ENCODE assay signal across 9 mouse cellular contexts in genomic region chr5:137502667-137503110, GRCm38 (mm10). TPM values are rescaled to one million over a fixed set of nuclear protein-coding genes. Genes with fewer than 3 reads are reported as not detected.
DNase-seq lines count a peak whose midpoint lies in the region; ATAC-seq and TF ChIP-seq lines count a peak whose summit lies in the region.
"Had no signal": no experiment of that assay in that cellular context is flagged by ENCODE, and none has a peak within 500 bp of the region (broad histone marks: within the 10 kb centered on the region; RNA-seq: fewer than 3 reads in every experiment).

No protein-coding gene starts in this region.

- peak; percentile 70 to 76 for DNase-seq in left cerebral cortex, adult 2 months (ENCODE audit: extremely low spot score in 1 of 2, low spot score in 2 of 2)
- DNase-seq in left cerebral cortex, adult 11 months (ENCODE audit: low spot score), result no peak
- peak; percentile 47 for DNase-seq in brain, embryonic 18.5 days (ENCODE audit: low read depth, low spot score)
- DNase-seq in liver, adult 2 months (ENCODE audit: extremely low read depth, low read depth, low spot score), result peak; percentile 84
- peak; percentile 96 for DNase-seq in midbrain, postnatal 0 days (ENCODE audit: low spot score)
- peak; percentile 88 for DNase-seq in thymus, postnatal 14 days

- intact Hi-C loops in left cerebral cortex, adult 2 months (cut with DNase I), result loop anchor here (1.0 to 2.0 kb wide), 3 partner anchors 22 to 195 kb away; partner anchors contain the start of gene Srrt

- peak overlapping the region; percentile 100 for H3K27ac ChIP-seq in left cerebral cortex, adult 2 months
- H3K27ac ChIP-seq in forebrain, embryonic 12.5 days, result peak overlapping the region; percentile 89
- peak overlapping the region; percentile 93 for H3K27ac ChIP-seq in hindbrain, embryonic 15.5 days (replicated peaks)
- peak overlapping the region; percentile 80 for H3K27ac ChIP-seq in liver, adult 2 months (replicated peaks; ENCODE audit: insufficient read depth, low read depth, low read length)
- peak overlapping the region; percentile 98 for H3K27ac ChIP-seq in midbrain, postnatal 0 days (ENCODE audit: low read depth, low read length)

- peak; percentile 94 for TF ChIP-seq CTCF in left cerebral cortex, adult 2 months (IDR thresholded peaks at IDR 0.05)
- TF ChIP-seq CTCF in liver, adult 2 months (IDR thresholded peaks at IDR 0.05; ENCODE audit: low read depth, low read length), result peak; percentile 90
- peak; percentile 96 for TF ChIP-seq CTCF in midbrain, postnatal 0 days (IDR thresholded peaks at IDR 0.05)

- H3K27me3 ChIP-seq in forebrain, embryonic 12.5 days, result no peaks in the 10 kb centered on the region
- no peaks in the 10 kb centered on the region for H3K27me3 ChIP-seq in hindbrain, embryonic 15.5 days
- H3K27me3 ChIP-seq in liver, adult 2 months (ENCODE audit: control insufficient read depth, insufficient read depth, low read length), result no peaks in the 10 kb centered on the region
- H3K27me3 ChIP-seq in midbrain, postnatal 0 days (ENCODE audit: insufficient read depth, low read length), result no peaks in the 10 kb centered on the region

- peak overlapping the region; percentile 90 for H3K4me3 ChIP-seq in left cerebral cortex, adult 2 months
- H3K4me3 ChIP-seq in forebrain, embryonic 12.5 days (replicated peaks), result peak overlapping the region; percentile 59
- H3K4me3 ChIP-seq in hindbrain, embryonic 15.5 days, result peak overlapping the region; percentile 55
- peak overlapping the region; percentile 74 for H3K4me3 ChIP-seq in liver, adult 2 months (ENCODE audit: insufficient read depth, low read depth, low read length)
- peak overlapping the region; percentile 56 for H3K4me3 ChIP-seq in midbrain, postnatal 0 days (ENCODE audit: low read depth, low read length)

- TF ChIP-seq POLR2A in liver, adult 2 months (IDR thresholded peaks at IDR 0.05; ENCODE audit: extremely low read depth, insufficient read depth, low read length), result 0 out of 2 replicates have a peak, but pooled peaks have one; percentile 55

- no peaks in the 10 kb centered on the region for H3K36me3 ChIP-seq in forebrain, embryonic 12.5 days (replicated peaks)
- 0 out of 2 replicates have a peak, but pooled peaks cover 3% of the 10 kb centered on the region for H3K36me3 ChIP-seq in hindbrain, embryonic 15.5 days
- H3K36me3 ChIP-seq in liver, adult 2 months (ENCODE audit: control insufficient read depth, insufficient read depth, low read length), result no peaks in the 10 kb centered on the region
- no peaks in the 10 kb centered on the region; the same call in 1 of the 2 replicates for H3K36me3 ChIP-seq in midbrain, postnatal 0 days (ENCODE audit: insufficient read depth, low read length)

- peaks cover 20% of the 10 kb centered on the region for H3K4me1 ChIP-seq in forebrain, embryonic 12.5 days
- peaks cover 24% of the 10 kb centered on the region for H3K4me1 ChIP-seq in hindbrain, embryonic 15.5 days (replicated peaks)
- H3K4me1 ChIP-seq in liver, adult 2 months (ENCODE audit: control insufficient read depth, insufficient read depth, low read length), result peaks cover 5% of the 10 kb centered on the region
- peaks cover 7% of the 10 kb centered on the region for H3K4me1 ChIP-seq in midbrain, postnatal 0 days (ENCODE audit: insufficient read depth, low read length)

- no peaks in the 10 kb centered on the region for H3K79me2 ChIP-seq in liver, adult 2 months (ENCODE audit: control insufficient read depth, insufficient read depth, low read length)

- H3K9ac ChIP-seq in forebrain, embryonic 12.5 days, result peak overlapping the region; percentile 63
- H3K9ac ChIP-seq in hindbrain, embryonic 15.5 days, result peak overlapping the region; percentile 39
- H3K9ac ChIP-seq in liver, adult 2 months (ENCODE audit: low read depth, low read length), result peak overlapping the region; percentile 72
- H3K9ac ChIP-seq in midbrain, postnatal 0 days (replicated peaks; ENCODE audit: low read length, poor library complexity, severe bottlenecking), result peak overlapping the region; percentile 78

- H3K4me2 ChIP-seq in forebrain, embryonic 12.5 days, result peak overlapping the region; percentile 87
- peak overlapping the region; percentile 85 for H3K4me2 ChIP-seq in hindbrain, embryonic 15.5 days
- H3K4me2 ChIP-seq in midbrain, postnatal 0 days (ENCODE audit: low read depth, low read length, poor library complexity, severe bottlenecking), result peak overlapping the region; percentile 54

- no peaks in the 10 kb centered on the region for H3K9me3 ChIP-seq in forebrain, embryonic 12.5 days
- no peaks in the 10 kb centered on the region for H3K9me3 ChIP-seq in hindbrain, embryonic 15.5 days
- H3K9me3 ChIP-seq in midbrain, postnatal 0 days (ENCODE audit: low read length), result no peaks in the 10 kb centered on the region

- ATAC-seq in forebrain, embryonic 12.5 days (ENCODE audit: low FRiP score), result peak; percentile 81
- ATAC-seq in hindbrain, embryonic 15.5 days (ENCODE audit: low FRiP score, low read depth), result peak; percentile 86
- peak; percentile 82 for ATAC-seq in midbrain, postnatal 0 days (ENCODE audit: low FRiP score)

- WGBS in forebrain, embryonic 12.5 days, result 0% methylated on average over 30 of the region's 30 CpGs
- under 1% methylated on average over 26 of the region's 30 CpGs for WGBS in hindbrain, embryonic 15.5 days
- under 1% methylated on average over 30 of the region's 30 CpGs for WGBS in liver, adult 2 months
- WGBS in midbrain, postnatal 0 days, result under 1% methylated on average over 30 of the region's 30 CpGs

RNA-seq across cellular contexts. Expression of gene Pop7, which starts 0.4 kb away (rescaled TPM):
- total RNA-seq in left cerebral cortex, adult 2 months (2021), result 10 to 100 TPM; 30.4 to 35.9 TPM
- 61.6 and 62.1 TPM in 2 replicates for polyA plus RNA-seq in forebrain, embryonic 12.5 days (2016; fragmentation: Nextera tagmentation; extraction: Ambion mirVana)
- 81.0 and 81.8 TPM in 2 replicates for polyA plus RNA-seq in hindbrain, embryonic 15.5 days (2015; fragmentation: Nextera tagmentation; extraction: Ambion mirVana)
- 5.9 and 8.0 TPM in 2 replicates for total RNA-seq in liver, adult 2 months (2014; rRNA removed)
- polyA plus RNA-seq in liver, adult 2 months (2012; rRNA removed), result 15.4 and 17.8 TPM in 2 replicates
- 73.2 and 95.3 TPM in 2 replicates for total RNA-seq in midbrain, postnatal 0 days (2014; rRNA removed)
- 91.5 and 95.6 TPM in 2 replicates for polyA plus RNA-seq in midbrain, postnatal 0 days (2015; fragmentation: Nextera tagmentation; extraction: Ambion mirVana)

RNA-seq across cellular contexts. Expression of gene Gigyf1, which starts 15.7 kb away (rescaled TPM):
- 10 to 100 TPM; 58.1 to 59.9 TPM for total RNA-seq in left cerebral cortex, adult 2 months (2021)
- 18.7 TPM in 2 replicates for polyA plus RNA-seq in forebrain, embryonic 12.5 days (2016; fragmentation: Nextera tagmentation; extraction: Ambion mirVana)
- polyA plus RNA-seq in hindbrain, embryonic 15.5 days (2015; fragmentation: Nextera tagmentation; extraction: Ambion mirVana), result 16.4 and 18.4 TPM in 2 replicates
- total RNA-seq in liver, adult 2 months (2014; rRNA removed), result 2.7 and 4.2 TPM in 2 replicates
- polyA plus RNA-seq in liver, adult 2 months (2012; rRNA removed), result 9.3 and 14.0 TPM in 2 replicates
- total RNA-seq in midbrain, postnatal 0 days (2014; rRNA removed), result 23.6 and 30.8 TPM in 2 replicates
- 16.3 and 17.8 TPM in 2 replicates for polyA plus RNA-seq in midbrain, postnatal 0 days (2015; fragmentation: Nextera tagmentation; extraction: Ambion mirVana)

RNA-seq across cellular contexts. Expression of gene Zan, which starts 25.8 kb away (rescaled TPM):
- under 1 TPM; 0.30 to 0.38 TPM for total RNA-seq in left cerebral cortex, adult 2 months (2021)
- 0.09 TPM in 2 replicates for polyA plus RNA-seq in forebrain, embryonic 12.5 days (2016; fragmentation: Nextera tagmentation; extraction: Ambion mirVana)
- 0.18 TPM in 2 replicates for polyA plus RNA-seq in hindbrain, embryonic 15.5 days (2015; fragmentation: Nextera tagmentation; extraction: Ambion mirVana)
- under 0.01 TPM in 1 of 2 replicates, not detected in the other for total RNA-seq in liver, adult 2 months (2014; rRNA removed)
- 0.02 TPM in 1 of 2 replicates, not detected in the other for polyA plus RNA-seq in liver, adult 2 months (2012; rRNA removed)
- total RNA-seq in midbrain, postnatal 0 days (2014; rRNA removed), result 0.85 and 0.99 TPM in 2 replicates
- 0.31 and 0.49 TPM in 2 replicates for polyA plus RNA-seq in midbrain, postnatal 0 days (2015; fragmentation: Nextera tagmentation; extraction: Ambion mirVana)
- total RNA-seq: heart, postnatal 36 days had no signal

RNA-seq across cellular contexts. Expression of gene Epo, which starts 30.4 kb away (rescaled TPM):
- not detected for total RNA-seq in left cerebral cortex, adult 2 months (2021)
- polyA plus RNA-seq in forebrain, embryonic 12.5 days (2016; fragmentation: Nextera tagmentation; extraction: Ambion mirVana), result 0.38 and 0.47 TPM in 2 replicates
- polyA plus RNA-seq in hindbrain, embryonic 15.5 days (2015; fragmentation: Nextera tagmentation; extraction: Ambion mirVana), result not detected in 2 replicates
- not detected in 2 replicates for total RNA-seq in liver, adult 2 months (2014; rRNA removed)
- polyA plus RNA-seq in liver, adult 2 months (2012; rRNA removed), result not detected in 2 replicates
- total RNA-seq in midbrain, postnatal 0 days (2014; rRNA removed), result not detected in 2 replicates
- polyA plus RNA-seq in midbrain, postnatal 0 days (2015; fragmentation: Nextera tagmentation; extraction: Ambion mirVana), result not detected in 2 replicates
- total RNA-seq: heart, postnatal 36 days had no signal

RNA-seq across cellular contexts. Expression of gene Gnb2, which starts 30.6 kb away (rescaled TPM):
- 100 to 1,000 TPM; 570 to 583 TPM for total RNA-seq in left cerebral cortex, adult 2 months (2021)
- polyA plus RNA-seq in forebrain, embryonic 12.5 days (2016; fragmentation: Nextera tagmentation; extraction: Ambion mirVana), result 411 and 417 TPM in 2 replicates
- polyA plus RNA-seq in hindbrain, embryonic 15.5 days (2015; fragmentation: Nextera tagmentation; extraction: Ambion mirVana), result 516 and 544 TPM in 2 replicates
- total RNA-seq in liver, adult 2 months (2014; rRNA removed), result 87.2 and 134 TPM in 2 replicates
- 332 and 431 TPM in 2 replicates for polyA plus RNA-seq in liver, adult 2 months (2012; rRNA removed)
- total RNA-seq in midbrain, postnatal 0 days (2014; rRNA removed), result 1,154 and 1,456 TPM in 2 replicates
- polyA plus RNA-seq in midbrain, postnatal 0 days (2015; fragmentation: Nextera tagmentation; extraction: Ambion mirVana), result 590 and 632 TPM in 2 replicates
